Mouse (Mus musculus) layer of hippocampus, adult 9-11 months (tissue): Measurements from ENCODE around the gene Adgrd1.
"Not testable (repeated sequence)": the region's sequence is repeated elsewhere in the genome, so short reads cannot be mapped to it uniquely, and the experiment has no call there.

ENCODE experiments used
- DNase-seq: peaks from one replicate; pipeline ENCODE4 v3.0.0; 2022

Gene Adgrd1

GRCm38 (mm10) chr5:129094236-129094635 is 2.3 kb upstream of the Adgrd1 start:
- no peak for DNase-seq

- no peak for DNase-seq
Measured at GRCm38 (mm10) chr5:129104043-129104442, 7.5 kb downstream of the Adgrd1 start.

- no peak for DNase-seq
Measured at GRCm38 (mm10) chr5:129111729-129112128, 15.2 kb downstream of the Adgrd1 start.

- DNase-seq: peak; percentile 77
Measured at GRCm38 (mm10) chr5:129113741-129114476, 17.4 kb downstream of the Adgrd1 start.

GRCm38 (mm10) chr5:129116299-129116698 is 19.7 kb downstream of the Adgrd1 start:
- no peak for DNase-seq

- no peak for DNase-seq
Measured at GRCm38 (mm10) chr5:129117593-129118113, 21.1 kb downstream of the Adgrd1 start.

GRCm38 (mm10) chr5:129118523-129118922 is 22.0 kb downstream of the Adgrd1 start:
- DNase-seq: no peak

- DNase-seq: no peak
Measured at GRCm38 (mm10) chr5:129119146-129119545, 22.6 kb downstream of the Adgrd1 start.

GRCm38 (mm10) chr5:129121654-129122285 is 25.2 kb downstream of the Adgrd1 start:
- DNase-seq: no peak

GRCm38 (mm10) chr5:129122491-129122890 is 25.9 kb downstream of the Adgrd1 start:
- no peak for DNase-seq

GRCm38 (mm10) chr5:129124070-129124828 is 27.7 kb downstream of the Adgrd1 start:
- DNase-seq: no peak

- DNase-seq: not testable (repeated sequence)
Measured at GRCm38 (mm10) chr5:129128310-129128709, 31.8 kb downstream of the Adgrd1 start.

- no peak for DNase-seq
Measured at GRCm38 (mm10) chr5:129130301-129130700, 33.8 kb downstream of the Adgrd1 start.

GRCm38 (mm10) chr5:129137405-129137804 is 40.9 kb downstream of the Adgrd1 start:
- DNase-seq: no peak

- DNase-seq: peak; percentile 71
Measured at GRCm38 (mm10) chr5:129138576-129138975, 42.0 kb downstream of the Adgrd1 start.

- no peak for DNase-seq
Measured at GRCm38 (mm10) chr5:129142801-129143200, 46.3 kb downstream of the Adgrd1 start.

GRCm38 (mm10) chr5:129145307-129145935 is 48.9 kb downstream of the Adgrd1 start:
- DNase-seq: peak; percentile 25

- no peak for DNase-seq
Measured at GRCm38 (mm10) chr5:129146892-129147509, 50.5 kb downstream of the Adgrd1 start.

- DNase-seq: no peak
Measured at GRCm38 (mm10) chr5:129148485-129148884, 51.9 kb downstream of the Adgrd1 start.

GRCm38 (mm10) chr5:129155023-129155901 is 58.7 kb downstream of the Adgrd1 start:
- no peak for DNase-seq

- no peak for DNase-seq
Measured at GRCm38 (mm10) chr5:129155902-129156311, 59.4 kb downstream of the Adgrd1 start.
